Mouse (Mus musculus) embryonic facial prominence, embryonic 15.5 days (tissue): ENCODE measurements around the gene Aqr. TPM values are rescaled to one million over a fixed set of nuclear protein-coding genes. Genes with fewer than 3 reads are reported as not detected.

Experiments used
- ATAC-seq: fragments of 200-750 bp; cut with Nextera tagmentation; 2 replicates; pipeline ENCODE4 v1.8.0; 2017; ENCODE audit warnings: low read depth, moderate TSS enrichment; ENCODE audit not compliant: insufficient number of reproducible peaks, low FRiP score, low TSS enrichment
- H3K27ac ChIP-seq: fragments of 300-500 bp; sonication (generic); replicated peaks from 2 replicates; pipeline ENCODE4 v1.5.1; 2015; ENCODE audit warnings: mild to moderate bottlenecking, inconsistent platforms
- H3K27me3 ChIP-seq: fragments of 300-500 bp; sonication (generic); 2 replicates; pipeline ENCODE4 v1.6.1; 2015; ENCODE audit warnings: inconsistent platforms
- H3K36me3 ChIP-seq: fragments of 300-500 bp; sonication (generic); 2 replicates; pipeline ENCODE4 v1.6.1; 2015; ENCODE audit warnings: mild to moderate bottlenecking, inconsistent platforms
- H3K4me1 ChIP-seq: fragments of 300-500 bp; sonication (generic); 2 replicates; pipeline ENCODE4 v1.6.1; 2015; ENCODE audit warnings: inconsistent platforms
- H3K4me2 ChIP-seq: fragments of 300-500 bp; sonication (generic); replicated peaks from 2 replicates; pipeline ENCODE4 v1.6.1; 2015; ENCODE audit warnings: mild to moderate bottlenecking, inconsistent platforms
- H3K4me3 ChIP-seq: fragments of 300-500 bp; sonication (generic); replicated peaks from 2 replicates; pipeline ENCODE4 v1.5.1; 2015; ENCODE audit warnings: mild to moderate bottlenecking, inconsistent platforms
- H3K9ac ChIP-seq: fragments of 300-500 bp; sonication (generic); 2 replicates; pipeline ENCODE4 v1.6.1; 2015; ENCODE audit warnings: inconsistent platforms
- H3K9me3 ChIP-seq: fragments of 300-500 bp; sonication (generic); replicated peaks from 2 replicates; pipeline ENCODE4 v1.6.1; 2016; ENCODE audit warnings: inconsistent platforms
- WGBS: fragments of 180-500 bp; shearing (Covaris S2); methylation state at CpG from one replicate; pipeline ENCODE4 v1.1.7; 2015; 5-methylcytosine and 5-hydroxymethylcytosine counted together
- polyA plus RNA-seq: library from polyadenylated mRNA; unstranded; fragments of >200 nt; fragmentation: Nextera tagmentation; extraction: Ambion mirVana; gene quantifications from 2 replicates; pipeline ENCODE4 v1.2.1, GENCODE M21; 2015

Aqr gene
- polyA plus RNA-seq, 1 experiment from 2014 or later = 40.5 TPM

DNA sequence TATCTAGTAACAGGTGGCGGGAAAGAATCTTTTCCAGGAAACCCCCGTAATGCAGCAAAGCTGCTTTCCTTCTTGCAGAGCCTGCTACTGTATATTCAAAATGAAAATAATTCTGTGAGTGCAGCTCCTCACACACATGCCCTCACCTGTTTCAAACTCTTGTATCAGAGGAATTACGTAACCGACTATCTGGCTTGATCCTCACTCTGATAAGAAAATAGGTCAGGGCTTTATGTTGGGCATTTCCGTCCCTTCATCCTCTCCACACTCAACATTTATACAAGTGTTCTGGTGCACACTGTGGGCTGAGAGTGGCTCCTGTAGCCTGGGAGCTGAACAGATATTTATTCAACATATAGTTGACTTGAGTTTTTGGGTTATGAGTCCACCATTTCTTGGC, 87.7 kb downstream of the Aqr start:
- no peak overlapping the region for H3K4me2 ChIP-seq
- no peaks in the 10 kb centered on the region for H3K4me1 ChIP-seq
- no peaks in the 10 kb centered on the region for H3K9me3 ChIP-seq
- ATAC-seq = no peak
- H3K36me3 ChIP-seq = peaks cover 41% of the 10 kb centered on the region
- no peak overlapping the region for H3K9ac ChIP-seq
- no peak overlapping the region for H3K4me3 ChIP-seq
- 88% methylated on average over 5 of the region's 5 CpGs for WGBS
- no peaks in the 10 kb centered on the region for H3K27me3 ChIP-seq
- no peak overlapping the region for H3K27ac ChIP-seq

DNA sequence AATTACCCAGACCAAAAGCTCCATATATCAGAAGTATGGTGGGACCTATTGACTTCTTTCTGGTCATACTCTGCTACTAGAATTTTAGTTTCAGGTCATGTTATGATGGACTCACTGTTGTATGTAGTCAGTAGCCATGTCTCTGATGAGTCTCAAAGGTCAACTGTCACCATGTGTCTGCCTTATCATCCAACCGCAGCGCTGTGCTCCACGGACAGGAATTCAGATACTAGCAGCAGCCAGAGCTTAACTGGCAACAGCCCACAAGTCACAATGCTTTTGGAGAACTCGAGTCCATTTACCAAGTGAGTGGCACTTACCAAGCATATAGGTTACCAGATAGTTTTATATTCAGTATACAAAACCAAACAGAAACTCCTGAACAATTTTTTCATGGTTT, 89.2 kb downstream of the Aqr start:
- Histone ChIP-seq H3K4me1 (no peaks in the 10 kb centered on the region), H3K4me2 (no peak overlapping the region), H3K27ac (no peak overlapping the region), H3K36me3 (peaks cover 32% of the 10 kb centered on the region), H3K27me3 (no peaks in the 10 kb centered on the region), H3K9ac (no peak overlapping the region), H3K9me3 (no peaks in the 10 kb centered on the region), H3K4me3 (no peak overlapping the region)
- WGBS = 92% methylated on average over 4 of the region's 4 CpGs
- ATAC-seq = no peak

DNA sequence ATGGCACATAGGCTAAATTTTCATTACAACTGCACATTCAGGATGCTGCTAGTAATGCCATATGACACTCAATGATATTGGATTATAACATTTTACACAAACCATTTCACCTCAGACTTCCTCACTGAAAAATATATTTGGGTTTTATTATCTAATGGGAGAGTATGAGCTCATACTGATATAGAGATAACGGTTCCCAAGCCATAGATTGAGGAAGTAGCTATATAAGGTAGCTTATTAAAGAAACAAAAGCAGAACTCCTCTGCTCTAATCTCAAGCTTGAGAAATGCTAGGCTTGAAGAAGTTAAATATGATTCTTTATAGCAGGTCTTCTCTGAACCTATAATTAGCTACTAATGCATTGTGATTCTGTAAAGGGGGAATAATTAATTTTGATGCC, 90.3 kb downstream of the Aqr start:
- no peaks in the 10 kb centered on the region for H3K9me3 ChIP-seq
- no peak overlapping the region for H3K9ac ChIP-seq
- no peak overlapping the region for H3K27ac ChIP-seq
- no peak overlapping the region for H3K4me2 ChIP-seq
- no peak overlapping the region for H3K4me3 ChIP-seq
- no peak for ATAC-seq
- 91% methylated on average over 1 of the region's 1 CpGs for WGBS
- H3K4me1 ChIP-seq = no peaks in the 10 kb centered on the region
- peaks cover 22% of the 10 kb centered on the region for H3K36me3 ChIP-seq
- no peaks in the 10 kb centered on the region for H3K27me3 ChIP-seq

DNA sequence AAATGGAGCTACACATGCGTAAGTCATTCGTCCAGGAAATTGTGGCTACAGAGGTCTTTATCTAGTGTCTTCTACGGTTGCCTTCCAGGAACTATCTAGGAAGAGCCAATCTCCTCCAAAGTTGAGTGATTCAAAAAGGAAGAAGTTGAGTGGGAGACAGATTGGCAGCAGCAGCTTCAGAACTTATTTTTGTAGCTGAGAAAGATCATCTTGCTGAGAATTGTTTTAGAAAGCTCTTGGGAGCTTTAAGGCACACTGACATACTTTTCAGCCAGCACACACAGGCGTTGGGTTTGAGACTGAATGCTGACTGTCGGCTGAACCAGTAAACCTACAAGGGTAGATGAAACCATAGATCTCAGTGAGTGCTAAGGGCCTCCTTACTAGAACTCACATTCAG, 91.5 kb downstream of the Aqr start:
- no peak overlapping the region for H3K4me2 ChIP-seq
- no peak overlapping the region for H3K27ac ChIP-seq
- H3K9me3 ChIP-seq = no peaks in the 10 kb centered on the region
- peaks cover 12% of the 10 kb centered on the region for H3K36me3 ChIP-seq
- no peak for ATAC-seq
- no peak overlapping the region for H3K4me3 ChIP-seq
- 78% methylated on average over 5 of the region's 5 CpGs for WGBS
- no peaks in the 10 kb centered on the region for H3K27me3 ChIP-seq
- no peak overlapping the region for H3K9ac ChIP-seq
- H3K4me1 ChIP-seq = no peaks in the 10 kb centered on the region

DNA sequence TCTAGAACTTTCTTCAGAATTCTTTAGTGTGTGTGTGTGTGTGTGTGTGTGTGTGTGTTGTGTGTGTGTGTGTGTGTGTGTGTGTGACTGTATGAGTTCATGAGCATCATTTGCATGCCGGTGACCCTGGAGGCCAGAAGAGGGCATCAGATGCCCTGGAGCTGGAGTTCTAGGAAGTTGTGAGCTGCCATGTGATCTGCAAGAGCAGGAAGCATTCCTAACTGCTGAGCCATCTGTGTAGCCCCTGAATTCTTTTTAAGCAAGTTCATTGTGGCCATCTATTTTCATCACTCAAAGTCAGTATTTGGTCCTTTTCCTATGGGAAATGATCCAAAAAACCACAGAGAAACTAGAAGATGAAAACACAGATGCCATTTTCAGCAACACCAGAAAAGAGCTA, 92.1 kb downstream of the Aqr start:
- no peak overlapping the region for H3K9ac ChIP-seq
- H3K36me3 ChIP-seq = peaks cover 5% of the 10 kb centered on the region
- H3K27me3 ChIP-seq = no peaks in the 10 kb centered on the region
- H3K27ac ChIP-seq = no peak overlapping the region
- 93% methylated on average over 1 of the region's 1 CpGs for WGBS
- ATAC-seq = no peak
- no peak overlapping the region for H3K4me3 ChIP-seq
- H3K4me1 ChIP-seq = no peaks in the 10 kb centered on the region
- H3K9me3 ChIP-seq = no peaks in the 10 kb centered on the region
- H3K4me2 ChIP-seq = no peak overlapping the region

DNA sequence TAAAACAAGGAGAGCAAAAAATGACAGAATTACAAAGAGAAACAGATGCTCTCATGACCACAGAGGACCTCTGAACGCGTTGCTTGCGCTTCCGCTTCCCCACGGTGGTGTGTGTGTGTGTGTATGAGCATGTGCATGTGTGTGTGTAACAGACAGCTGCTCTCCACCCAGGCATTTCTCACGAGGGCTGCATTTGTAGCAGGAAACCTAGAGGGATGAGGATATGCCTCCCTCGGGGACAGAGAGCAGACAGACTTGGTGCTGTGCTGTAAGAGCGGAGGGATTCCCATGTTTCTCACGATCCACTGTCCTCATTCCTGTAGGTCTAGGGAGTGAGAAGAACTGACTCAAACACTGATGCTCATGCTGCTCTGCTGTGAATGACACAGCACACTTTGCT, 93.2 kb downstream of the Aqr start:
- Histone ChIP-seq H3K9me3 (no peaks in the 10 kb centered on the region), H3K4me3 (no peak overlapping the region), H3K27ac (no peak overlapping the region), H3K36me3 (no peaks in the 10 kb centered on the region), H3K4me2 (no peak overlapping the region), H3K4me1 (no peaks in the 10 kb centered on the region), H3K9ac (no peak overlapping the region), H3K27me3 (no peaks in the 10 kb centered on the region)
- ATAC-seq = no peak
- 53% methylated on average over 9 of the region's 9 CpGs for WGBS

DNA sequence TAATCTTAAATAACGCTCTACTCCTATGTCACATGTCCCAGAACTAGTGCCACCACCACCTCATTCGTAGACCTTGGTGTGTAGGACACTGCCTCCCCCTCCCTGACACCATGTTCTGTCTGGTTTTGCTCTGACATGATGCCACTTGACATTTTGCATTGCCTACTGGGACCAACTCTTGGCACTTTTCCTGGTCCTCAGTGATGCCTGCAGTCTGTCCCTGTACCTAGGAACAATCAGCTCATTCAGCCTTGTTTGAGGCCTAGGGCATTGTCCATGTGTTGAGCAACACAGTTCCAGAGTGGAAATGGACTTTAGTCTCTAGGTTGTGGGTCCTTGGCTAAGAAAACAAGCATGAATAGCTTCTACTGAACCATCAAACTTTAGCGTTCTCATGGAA, 97.0 kb downstream of the Aqr start:
- H3K27me3 ChIP-seq = no peaks in the 10 kb centered on the region
- H3K36me3 ChIP-seq = no peaks in the 10 kb centered on the region
- WGBS = 77% methylated on average over 3 of the region's 3 CpGs
- H3K4me3 ChIP-seq = no peak overlapping the region
- no peak for ATAC-seq
- H3K27ac ChIP-seq = no peak overlapping the region
- H3K9me3 ChIP-seq = no peaks in the 10 kb centered on the region
- no peak overlapping the region for H3K9ac ChIP-seq
- no peaks in the 10 kb centered on the region for H3K4me1 ChIP-seq
- no peak overlapping the region for H3K4me2 ChIP-seq

DNA sequence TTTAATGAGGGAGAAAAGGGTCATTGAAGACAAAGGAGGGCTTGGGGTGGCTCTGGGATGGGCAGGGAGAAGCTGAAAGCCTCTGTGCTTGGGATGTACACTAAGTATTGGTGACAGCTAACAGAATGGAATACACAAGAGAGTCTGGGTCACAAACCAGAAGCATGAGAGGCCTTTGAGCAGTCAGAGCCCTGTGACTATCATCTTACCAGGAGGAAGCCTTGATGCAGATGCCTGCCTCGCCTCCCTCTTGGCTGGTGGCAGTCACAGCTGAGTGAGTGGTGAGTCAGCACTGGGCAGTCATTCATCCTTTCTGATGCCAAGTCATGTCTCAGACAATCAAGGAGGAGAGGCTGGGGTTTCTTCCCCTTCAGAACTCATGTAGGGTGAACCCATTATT, 99.6 kb downstream of the Aqr start:
- no peaks in the 10 kb centered on the region for H3K9me3 ChIP-seq
- no peak overlapping the region for H3K4me3 ChIP-seq
- H3K27me3 ChIP-seq = no peaks in the 10 kb centered on the region
- H3K27ac ChIP-seq = no peak overlapping the region
- H3K4me1 ChIP-seq = no peaks in the 10 kb centered on the region
- no peaks in the 10 kb centered on the region for H3K36me3 ChIP-seq
- no peak for ATAC-seq
- no peak overlapping the region for H3K4me2 ChIP-seq
- 40% methylated on average over 1 of the region's 1 CpGs for WGBS
- no peak overlapping the region for H3K9ac ChIP-seq

DNA sequence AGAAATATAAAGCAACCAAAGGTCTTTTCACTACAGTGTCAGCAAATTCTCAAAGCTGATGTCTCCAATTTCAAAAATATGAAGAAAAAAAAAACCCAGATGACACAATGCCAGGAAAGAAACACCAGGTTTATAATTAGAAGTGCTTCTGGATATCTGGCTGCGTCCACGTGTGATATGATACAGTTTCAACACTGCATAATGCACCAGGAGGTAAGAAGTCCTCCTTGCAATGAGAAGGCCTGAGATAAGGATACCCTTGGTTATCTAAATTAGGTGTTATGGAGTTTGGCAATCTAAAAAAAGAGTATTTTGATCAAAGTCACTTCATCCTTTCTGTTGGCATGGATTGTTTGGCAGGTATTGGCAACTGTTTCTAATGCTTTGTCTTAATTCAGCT, 114.9 kb downstream of the Aqr start:
- Histone ChIP-seq H3K27ac (no peak overlapping the region), H3K4me1 (no peaks in the 10 kb centered on the region), H3K27me3 (no peaks in the 10 kb centered on the region), H3K4me3 (no peak overlapping the region), H3K36me3 (no peaks in the 10 kb centered on the region), H3K9ac (no peak overlapping the region), H3K4me2 (no peak overlapping the region), H3K9me3 (no peaks in the 10 kb centered on the region)
- no peak for ATAC-seq
- 71% methylated on average over 2 of the region's 2 CpGs for WGBS

DNA sequence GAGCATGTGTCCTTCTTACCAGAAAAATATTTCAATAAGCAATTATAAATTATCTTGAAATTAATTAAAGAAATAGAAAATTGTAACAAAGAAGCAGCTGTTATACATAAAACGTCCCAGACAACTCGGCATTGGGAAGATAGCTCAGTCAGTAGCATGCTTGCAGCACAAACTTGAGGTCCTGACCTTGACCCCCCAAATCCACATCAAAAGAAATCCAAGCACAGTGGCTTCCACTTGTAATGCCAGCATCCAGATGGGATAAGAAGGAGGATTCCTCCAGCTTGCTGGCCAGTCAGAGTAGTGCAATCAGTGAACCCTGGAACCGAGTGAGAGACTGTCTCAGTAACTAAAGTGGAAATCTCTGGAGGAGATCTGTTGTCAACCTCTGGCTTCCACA, 120.6 kb downstream of the Aqr start:
- no peaks in the 10 kb centered on the region for H3K27me3 ChIP-seq
- 64% methylated on average over 3 of the region's 3 CpGs for WGBS
- H3K4me2 ChIP-seq = no peak overlapping the region
- H3K9ac ChIP-seq = no peak overlapping the region
- H3K36me3 ChIP-seq = no peaks in the 10 kb centered on the region
- no peak overlapping the region for H3K27ac ChIP-seq
- no peaks in the 10 kb centered on the region for H3K9me3 ChIP-seq
- ATAC-seq = no peak
- no peak overlapping the region for H3K4me3 ChIP-seq
- no peaks in the 10 kb centered on the region for H3K4me1 ChIP-seq

DNA sequence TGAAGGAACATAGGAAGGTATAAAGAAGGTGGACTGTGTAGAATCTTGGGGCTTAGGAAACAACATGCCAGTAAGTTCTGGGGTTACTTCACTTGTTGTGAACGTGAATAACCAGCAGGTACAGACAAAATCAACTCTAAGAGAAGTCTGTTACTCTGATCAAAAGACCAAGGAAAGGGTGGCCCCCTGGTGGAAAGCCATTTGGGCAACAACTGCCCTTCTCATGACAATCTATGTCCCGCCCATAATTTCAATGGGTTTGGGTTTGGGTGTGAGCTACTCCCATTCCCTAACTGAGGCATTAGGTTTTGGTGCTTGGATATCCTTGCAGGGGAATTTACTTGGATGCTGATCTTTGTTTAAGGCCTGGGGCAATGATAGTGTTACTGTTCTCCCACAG, 122.8 kb downstream of the Aqr start:
- no peaks in the 10 kb centered on the region for H3K4me1 ChIP-seq
- no peaks in the 10 kb centered on the region for H3K27me3 ChIP-seq
- H3K27ac ChIP-seq = no peak overlapping the region
- H3K4me2 ChIP-seq = no peak overlapping the region
- no peak overlapping the region for H3K4me3 ChIP-seq
- no peak for ATAC-seq
- no peaks in the 10 kb centered on the region for H3K9me3 ChIP-seq
- no peaks in the 10 kb centered on the region for H3K36me3 ChIP-seq
- WGBS = 67% methylated on average over 2 of the region's 2 CpGs
- no peak overlapping the region for H3K9ac ChIP-seq

DNA sequence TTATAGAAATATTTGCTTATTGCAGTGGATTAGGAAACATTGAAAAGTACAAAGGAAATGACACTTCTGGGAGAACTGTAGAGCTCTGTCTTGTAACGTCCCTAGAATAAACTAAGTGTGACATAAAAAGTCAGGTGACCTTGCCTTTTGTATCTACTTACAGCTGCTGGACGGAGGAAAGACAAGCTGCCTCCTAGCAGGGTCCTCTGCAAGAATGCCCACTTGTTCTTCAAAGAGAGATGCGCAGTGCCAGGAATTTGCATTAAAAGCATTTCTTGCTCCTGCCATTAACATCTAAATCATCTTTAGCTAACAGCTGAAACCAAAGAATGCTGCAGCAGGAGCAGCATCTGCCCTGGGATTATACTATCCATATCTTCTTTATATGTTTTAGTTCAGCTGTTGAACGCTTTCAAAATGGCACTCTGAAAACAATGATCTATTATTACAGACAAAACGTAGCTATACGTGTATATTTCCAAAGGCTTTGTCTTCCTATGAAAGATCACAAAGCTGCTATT, 126.7 kb downstream of the Aqr start:
- no peaks in the 10 kb centered on the region for H3K9me3 ChIP-seq
- no peak overlapping the region for H3K4me3 ChIP-seq
- ATAC-seq = peak; percentile 30; the same call in 1 of the 2 replicates
- no peaks in the 10 kb centered on the region for H3K36me3 ChIP-seq
- no peak overlapping the region for H3K27ac ChIP-seq
- 47% methylated on average over 6 of the region's 6 CpGs for WGBS
- no peak overlapping the region for H3K9ac ChIP-seq
- no peaks in the 10 kb centered on the region for H3K27me3 ChIP-seq
- H3K4me2 ChIP-seq = no peak overlapping the region
- peaks cover 6% of the 10 kb centered on the region; the same call in 1 of the 2 replicates for H3K4me1 ChIP-seq
